Mouse (Mus musculus): ENCODE data around the gene Dusp15.

Gene Dusp15

GRCm38 (mm10) chr2:152931456-152932160 lies 19.9 kb downstream of the Dusp15 start:
- DNase-seq (ENCODE audit: extremely low read depth, low read depth) = no peak

DNA sequence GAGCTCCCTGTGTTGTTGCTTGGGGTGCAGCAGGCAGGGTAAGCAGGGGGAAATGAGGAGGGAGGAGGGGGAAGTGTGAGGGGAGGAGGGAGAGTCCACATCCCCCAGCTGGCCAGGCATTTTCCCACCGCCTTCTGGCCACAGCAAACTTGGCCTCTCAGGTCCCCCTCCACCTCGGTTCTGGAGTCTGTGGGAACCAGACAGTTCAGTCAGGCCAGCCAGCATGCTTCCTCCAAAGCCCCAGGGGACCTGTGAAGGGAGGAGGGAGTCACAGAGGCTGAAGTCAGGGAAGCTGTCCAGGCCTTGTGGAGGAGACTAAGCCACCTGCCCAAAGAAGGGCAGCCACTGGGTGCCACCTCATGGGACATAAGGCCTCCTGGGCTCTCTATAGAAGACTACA lies 21.2 kb downstream of the Dusp15 start:
- no peak for DNase-seq (ENCODE audit: extremely low read depth, low read depth)

- no peak for DNase-seq (ENCODE audit: extremely low read depth, low read depth)
Measured at GRCm38 (mm10) chr2:152928988-152929370, 22.5 kb downstream of the Dusp15 start.

- DNase-seq (ENCODE audit: extremely low read depth, low read depth) = no peak
Measured at GRCm38 (mm10) chr2:152928219-152928987, 23.1 kb downstream of the Dusp15 start.

- DNase-seq (ENCODE audit: extremely low read depth, low read depth) = no peak
Measured at GRCm38 (mm10) chr2:152927371-152927770, 24.1 kb downstream of the Dusp15 start.

DNA sequence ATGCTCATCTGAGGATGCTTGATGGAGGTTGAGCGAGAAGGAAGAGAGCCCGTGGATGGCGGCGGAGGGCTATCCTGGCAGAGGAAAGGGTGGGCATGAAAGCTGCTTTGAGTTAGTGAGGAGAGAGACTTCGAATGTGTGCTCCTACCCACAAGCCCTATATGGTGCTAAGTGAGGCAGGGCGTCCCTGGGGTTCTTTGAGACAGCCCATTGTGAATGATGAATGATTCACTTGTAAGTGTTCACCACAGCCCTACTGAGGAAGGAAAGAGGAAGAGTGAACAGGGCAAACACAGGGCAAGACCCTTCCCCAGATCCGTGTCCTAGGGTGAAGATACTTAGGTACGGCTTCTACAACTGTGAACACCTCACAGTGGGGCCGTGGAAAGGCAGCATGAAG lies 24.6 kb downstream of the Dusp15 start:
- no peak for DNase-seq (ENCODE audit: extremely low read depth, low read depth)

DNA sequence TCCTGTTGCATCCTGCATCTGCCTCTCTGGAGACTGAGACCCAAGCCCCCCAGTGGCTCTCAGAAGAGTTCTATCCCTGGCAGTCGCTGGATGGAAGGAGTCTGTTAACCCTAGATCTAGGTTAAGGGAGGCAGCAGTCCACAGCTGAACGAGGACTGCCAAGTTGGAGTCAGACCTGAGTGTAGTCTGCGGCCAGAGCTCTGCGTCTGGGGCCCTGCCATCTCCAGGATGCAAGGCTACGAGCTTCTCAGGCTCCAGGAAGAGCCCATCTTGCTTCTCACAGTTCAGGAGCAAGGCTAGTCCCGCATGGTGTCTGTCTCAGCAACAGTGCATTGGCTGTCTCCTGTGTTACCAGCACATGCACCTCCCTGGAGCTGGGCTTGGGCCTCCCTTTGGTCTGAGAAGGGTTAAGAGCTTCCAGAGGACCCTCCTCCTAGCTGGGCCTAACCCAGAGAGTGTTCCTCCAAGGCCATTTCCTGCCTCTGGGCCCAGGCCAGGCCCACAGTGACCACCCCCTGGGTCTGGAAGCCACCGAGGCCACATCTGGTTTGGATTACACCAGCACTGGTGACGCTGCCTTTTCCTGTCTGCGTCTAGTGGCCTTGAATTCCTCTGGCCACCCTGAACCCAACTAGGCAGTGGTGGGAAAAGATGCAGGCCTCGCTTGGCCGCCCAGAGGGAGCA lies 26.2 kb downstream of the Dusp15 start:
- no peak for DNase-seq (ENCODE audit: extremely low read depth, low read depth)

- DNase-seq (ENCODE audit: extremely low read depth, low read depth) = no peak
Measured at GRCm38 (mm10) chr2:152924543-152924942, 27.0 kb downstream of the Dusp15 start.

GRCm38 (mm10) chr2:152924128-152924527 lies 27.4 kb downstream of the Dusp15 start:
- peak; percentile 6 for DNase-seq (ENCODE audit: extremely low read depth, low read depth)

GRCm38 (mm10) chr2:152923621-152924020 lies 27.9 kb downstream of the Dusp15 start:
- no peak for DNase-seq (ENCODE audit: extremely low read depth, low read depth)

GRCm38 (mm10) chr2:152922376-152922775 lies 29.1 kb downstream of the Dusp15 start:
- no peak for DNase-seq (ENCODE audit: extremely low read depth, low read depth)

DNA sequence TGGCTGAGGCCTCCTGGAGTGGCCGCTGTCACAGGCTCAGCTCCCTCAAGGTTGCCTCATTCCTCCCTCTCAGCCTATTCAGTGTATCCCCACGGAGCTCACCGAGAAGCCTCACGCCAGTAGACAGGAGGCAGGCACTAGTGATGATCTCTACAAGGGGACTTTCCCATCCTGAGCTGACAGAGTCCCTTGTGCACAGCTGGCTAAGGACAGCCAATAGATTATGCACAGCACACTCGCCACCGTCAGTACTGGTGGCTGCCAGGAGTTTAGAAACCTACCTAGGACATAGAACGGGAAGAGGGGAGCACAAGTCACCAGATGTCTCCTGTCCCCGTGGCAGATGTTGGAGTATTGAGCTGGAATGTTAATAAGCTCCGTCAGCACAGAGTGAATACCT lies 33.8 kb downstream of the Dusp15 start:
- no peak for DNase-seq (ENCODE audit: extremely low read depth, low read depth)

GRCm38 (mm10) chr2:152916111-152916510 lies 35.4 kb downstream of the Dusp15 start:
- DNase-seq (ENCODE audit: extremely low read depth, low read depth) = no peak

DNA sequence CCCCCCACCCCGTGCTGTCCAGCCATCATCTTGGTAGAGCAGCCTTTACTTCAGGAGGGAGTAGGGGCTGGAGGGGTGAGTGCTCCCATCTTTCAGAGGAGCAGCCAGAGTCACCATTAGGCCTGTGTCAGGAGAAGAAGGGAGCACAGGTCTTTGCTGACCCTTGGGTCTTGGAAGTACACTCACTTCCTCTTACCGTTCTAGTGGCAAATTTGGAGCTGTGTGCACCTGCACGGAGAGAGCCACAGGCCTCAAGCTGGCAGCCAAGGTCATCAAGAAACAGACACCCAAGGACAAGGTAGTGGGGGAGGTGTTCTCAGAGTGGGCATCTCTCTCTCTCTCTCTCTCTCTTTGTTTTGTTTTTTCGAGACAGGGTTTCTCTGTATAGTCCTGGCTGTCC lies 36.0 kb downstream of the Dusp15 start:
- DNase-seq (ENCODE audit: extremely low read depth, low read depth) = no peak

GRCm38 (mm10) chr2:152914310-152915120 lies 37.0 kb downstream of the Dusp15 start:
- DNase-seq (ENCODE audit: extremely low read depth, low read depth) = peak; percentile 62

- DNase-seq (ENCODE audit: extremely low read depth, low read depth) = no peak
Measured at GRCm38 (mm10) chr2:152913471-152913870, 38.0 kb downstream of the Dusp15 start.

- no peak for DNase-seq (ENCODE audit: extremely low read depth, low read depth)
Measured at GRCm38 (mm10) chr2:152911432-152911831, 40.1 kb downstream of the Dusp15 start.

GRCm38 (mm10) chr2:152911031-152911430 lies 40.5 kb downstream of the Dusp15 start, which contains the start of gene Mylk2:
Gene Mylk2 (plus strand): TSS chr2:152911352.
- no peak for DNase-seq (ENCODE audit: extremely low read depth, low read depth)

DNA sequence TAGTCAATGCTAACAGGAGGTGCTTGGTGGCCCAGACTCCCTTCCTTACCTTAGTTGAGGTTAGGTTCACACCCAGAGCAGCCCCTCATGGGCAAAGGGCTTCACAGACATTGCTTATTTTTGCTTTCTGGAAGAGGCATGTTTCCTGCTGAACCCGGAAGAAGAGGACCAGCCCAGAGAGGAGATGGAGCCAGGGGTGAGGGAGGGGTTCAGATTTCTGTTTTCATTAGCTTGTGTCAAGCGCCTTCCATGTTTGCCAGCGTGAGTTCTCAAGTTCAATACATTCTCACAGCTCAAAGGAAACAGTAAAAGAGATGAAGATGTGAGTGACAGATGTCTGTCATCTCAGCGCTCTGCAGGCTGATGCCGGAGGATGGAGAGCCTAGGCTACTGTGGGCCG lies 41.6 kb downstream of the Dusp15 start:
- DNase-seq (ENCODE audit: extremely low read depth, low read depth) = no peak

GRCm38 (mm10) chr2:152907114-152907943 lies 44.2 kb downstream of the Dusp15 start:
- no peak for DNase-seq (ENCODE audit: extremely low read depth, low read depth)

Measured in MEL-GATA-1-ER (cell line).